Mouse (Mus musculus) CH12.LX (cell line): ENCODE measurements around the gene Synpo2. TPM values are rescaled to one million over a fixed set of nuclear protein-coding genes. Genes with fewer than 3 reads are reported as not detected.

Experiments used
- DNase-seq: peaks from one replicate; pipeline ENCODE4 v3.0.0-alpha.2; 2013; ENCODE audit errors: extremely low read depth
- H3K27ac ChIP-seq: 2 replicates; pipeline ENCODE4 v1.5.1; 2012; ENCODE audit warnings: low read depth, mild to moderate bottlenecking, control low read depth, moderate library complexity; ENCODE audit not compliant: insufficient read depth
- H3K27me3 ChIP-seq: replicated peaks from 2 replicates; pipeline ENCODE3; 2012; ENCODE audit warnings: inconsistent platforms
- H3K36me3 ChIP-seq, 2 experiments: replicated peaks in 1 of 2; 2 replicates each; pipeline versions ENCODE3 to v1.6.1; 2012; ENCODE audit warnings: inconsistent platforms in 1 of 2, low read length in 1 of 2, mild to moderate bottlenecking in 1 of 2, mixed read lengths in 1 of 2, moderate library complexity in 1 of 2; ENCODE audit not compliant: control insufficient read depth in 1 of 2, insufficient read depth in 1 of 2
- H3K4me1 ChIP-seq, 2 experiments: 2 replicates each; pipeline ENCODE4 v1.6.1; 2012; ENCODE audit warnings: inconsistent platforms in 1 of 2, moderate library complexity in 1 of 2; ENCODE audit not compliant: insufficient read depth in 2 of 2, control insufficient read depth in 1 of 2
- H3K4me2 ChIP-seq: 2 replicates; pipeline ENCODE4 v1.6.1; 2012; ENCODE audit warnings: low read depth, mild to moderate bottlenecking, control low read depth; ENCODE audit not compliant: poor library complexity, insufficient read depth, severe bottlenecking
- H3K4me3 ChIP-seq, 3 experiments: fragments of 150-350 bp in 1 of 3; sonication (generic) in 1 of 3; replicated peaks in 1 of 3; 2 replicates each; pipeline versions ENCODE3 to v1.5.1; 2011 to 2012; ENCODE audit warnings: low read depth in 2 of 3, low read length in 2 of 3, mild to moderate bottlenecking in 2 of 3, moderate library complexity in 2 of 3, control low read depth in 1 of 3, improper control_type of control experiment in 1 of 3, inconsistent platforms in 1 of 3, mixed read lengths in 1 of 3; ENCODE audit not compliant: poor library complexity in 1 of 3
- H3K79me2 ChIP-seq: replicated peaks from 2 replicates; pipeline ENCODE4 v1.6.1; 2012; ENCODE audit warnings: mild to moderate bottlenecking, moderate library complexity; ENCODE audit not compliant: control insufficient read depth, poor library complexity, insufficient read depth, severe bottlenecking; ENCODE audit errors: extremely low read depth
- H3K9ac ChIP-seq: 2 replicates; pipeline ENCODE4 v1.6.1; 2012; ENCODE audit warnings: low read depth, mild to moderate bottlenecking, control low read depth, moderate library complexity; ENCODE audit not compliant: insufficient read depth
- H3K9me3 ChIP-seq: replicated peaks from 2 replicates; pipeline ENCODE3; 2012; ENCODE audit warnings: low read length, inconsistent platforms, mixed read lengths
- CHD2 ChIP-seq: IDR thresholded peaks from 2 replicates; pipeline ENCODE4 v1.6.1; 2011; ENCODE audit warnings: low read length, improper control_type of control experiment
- CTCF ChIP-seq, 2 experiments: IDR thresholded peaks in 1 of 2; conservative IDR thresholded peaks in 1 of 2; 2 replicates each; pipeline ENCODE4 v1.5.1; 2011 to 2012; ENCODE audit warnings: low read depth in 2 of 2, low read length in 2 of 2, improper control_type of control experiment in 1 of 2, inconsistent platforms in 1 of 2, mild to moderate bottlenecking in 1 of 2, moderate library complexity in 1 of 2
- E2F4 ChIP-seq: IDR thresholded peaks from 2 replicates; pipeline ENCODE4 v1.6.1; 2011; ENCODE audit warnings: low read depth, low read length, improper control_type of control experiment; ENCODE audit not compliant: insufficient replicate concordance
- ELF1 ChIP-seq: IDR thresholded peaks from 2 replicates; pipeline ENCODE4 v1.6.1; 2014; ENCODE audit warnings: low read depth, mild to moderate bottlenecking, inconsistent platforms, low read length, improper control_type of control experiment
- ETS1 ChIP-seq: conservative IDR thresholded peaks from 2 replicates; pipeline ENCODE4 v1.6.1; 2012; ENCODE audit warnings: low read depth, mild to moderate bottlenecking, inconsistent platforms, low read length, improper control_type of control experiment, moderate library complexity
- HCFC1 ChIP-seq: IDR thresholded peaks from 2 replicates; pipeline ENCODE4 v1.6.1; 2012; ENCODE audit warnings: low read depth, mild to moderate bottlenecking, inconsistent platforms, low read length, improper control_type of control experiment
- IRF4 ChIP-seq: IDR thresholded peaks from 2 replicates; pipeline ENCODE4 v1.6.1; 2014; ENCODE audit warnings: low read depth, mild to moderate bottlenecking, inconsistent platforms, low read length, improper control_type of control experiment
- JUND ChIP-seq: conservative IDR thresholded peaks from 2 replicates; pipeline ENCODE4 v1.6.1; 2011; ENCODE audit warnings: low read depth, low read length, improper control_type of control experiment
- KAT2A ChIP-seq: IDR thresholded peaks from 2 replicates; pipeline ENCODE4 v1.6.1; 2012; ENCODE audit warnings: low read length, improper control_type of control experiment, inconsistent platforms; ENCODE audit not compliant: insufficient replicate concordance
- MEF2A ChIP-seq: IDR thresholded peaks from 2 replicates; pipeline ENCODE4 v1.6.1; 2014; ENCODE audit warnings: low read depth, mild to moderate bottlenecking, inconsistent platforms, low read length, improper control_type of control experiment, borderline replicate concordance
- MYC ChIP-seq: IDR thresholded peaks from 2 replicates; pipeline ENCODE4 v1.6.1; 2011; ENCODE audit warnings: low read depth, mild to moderate bottlenecking, improper control_type of control experiment, low read length
- PAX5 ChIP-seq: IDR thresholded peaks from 2 replicates; pipeline ENCODE4 v1.6.1; 2012; ENCODE audit warnings: low read length, inconsistent platforms, mixed read lengths
- POLR2AphosphoS2 ChIP-seq: IDR thresholded peaks from 2 replicates; pipeline ENCODE4 v1.6.1; 2011; ENCODE audit warnings: low read depth, low read length, improper control_type of control experiment
- RCOR1 ChIP-seq: conservative IDR thresholded peaks from 2 replicates; pipeline ENCODE4 v1.6.1; 2012; ENCODE audit warnings: low read depth, mild to moderate bottlenecking, inconsistent platforms, low read length, improper control_type of control experiment
- SIN3A ChIP-seq: IDR thresholded peaks from 2 replicates; pipeline ENCODE4 v1.6.1; 2012; ENCODE audit warnings: low read length, improper control_type of control experiment, inconsistent platforms
- SMC3 ChIP-seq: IDR thresholded peaks from 2 replicates; pipeline ENCODE4 v1.6.1; 2011; ENCODE audit warnings: low read depth, low read length, improper control_type of control experiment
- TBP ChIP-seq: conservative IDR thresholded peaks from 2 replicates; pipeline ENCODE4 v1.6.1; 2011; ENCODE audit warnings: low read depth, low read length, improper control_type of control experiment
- USF1 ChIP-seq: IDR thresholded peaks from 2 replicates; pipeline ENCODE4 v1.6.1; 2014; ENCODE audit warnings: low read depth, mild to moderate bottlenecking, inconsistent platforms, low read length, improper control_type of control experiment
- ZNF384 ChIP-seq: IDR thresholded peaks from 2 replicates; pipeline ENCODE4 v1.6.1; 2012; ENCODE audit warnings: low read depth, low read length, improper control_type of control experiment, inconsistent platforms
- dilution Hi-C: fragments of 300-500 bp; cut with MboI; formaldehyde crosslinking; loops from 2 replicates; pipeline ENCODE4 v1.14.3; 2020; ENCODE audit warnings: low sequenced_read_pairs; ENCODE audit not compliant: extremely low pct_unique_long_range_greater_than_20kb, extremely low pct_ligation_motif_present
- in situ Hi-C: fragments of 300-500 bp; cut with MboI; formaldehyde crosslinking; loops from 3 replicates; pipeline ENCODE4 v1.14.3; 2019; ENCODE audit warnings: low sequenced_read_pairs, low pct_ligation_motif_present, low pct_unique_long_range_greater_than_20kb, mixed read lengths
- polyA plus RNA-seq: library from polyadenylated mRNA; unstranded; fragments of >175 nt; gene quantifications from 2 replicates; pipeline ENCODE4 v1.2.1, GENCODE M21; 2012; ENCODE audit warnings: low read depth; ENCODE audit not compliant: insufficient read length
- total RNA-seq, 2 experiments: library from RNA; depleted of rRNA; stranded (reverse); fragments of 300-350 nt in 1 of 2; fragments of >200 nt in 1 of 2; gene quantifications; 2 replicates each; pipeline ENCODE4 v1.2.3; 2012 to 2014

Synpo2 gene
- total and polyA plus RNA-seq, 3 experiments, result 0.13 to 1.1 (median 0.13) TPM

GRCm38 (mm10) chr3:123231639-123232038, 4.3 kb downstream of the Synpo2 start:
- peaks cover 3% of the 10 kb centered on the region for H3K9me3 ChIP-seq
- dilution Hi-C loops, result no loop called here
- no peaks in the 10 kb centered on the region for H3K27me3 ChIP-seq
- no peak for TF ChIP-seq JUND
- no peak for TF ChIP-seq TBP
- TF ChIP-seq SIN3A, result no peak
- no peak for TF ChIP-seq SMC3
- no peak for TF ChIP-seq MYC
- no peak for TF ChIP-seq CHD2
- no peak for TF ChIP-seq CTCF (conservative IDR thresholded peaks at IDR 0.05 in 1 of 2, IDR thresholded peaks at IDR 0.05 in 1 of 2; ENCODE audit: low read depth in 2 of 2, low read length in 2 of 2)
- TF ChIP-seq PAX5, result no peak
- no peak overlapping the region for H3K4me3 ChIP-seq
- H3K36me3 ChIP-seq, result no peaks in the 10 kb centered on the region
- in situ Hi-C loops, result loop anchor here (10.0 kb wide), 2 partner anchors 57 to 93 kb away; no protein-coding TSS in a partner anchor
- no peak overlapping the region for H3K9ac ChIP-seq
- H3K79me2 ChIP-seq, result no peaks in the 10 kb centered on the region
- peaks cover 2 to 13% of the 10 kb centered on the region in 2 experiments; a peak in 3 of 4 replicates for H3K4me1 ChIP-seq
- no peak for DNase-seq
- no peak overlapping the region for H3K4me2 ChIP-seq
- H3K27ac ChIP-seq, result no peak overlapping the region

GRCm38 (mm10) chr3:123227276-123227675, 8.7 kb downstream of the Synpo2 start:
- Histone ChIP-seq H3K4me3 (no peak overlapping the region), H3K36me3 (no peaks in the 10 kb centered on the region), H3K27me3 (no peaks in the 10 kb centered on the region), H3K4me2 (no peak overlapping the region), H3K27ac (no peak overlapping the region), H3K79me2 (no peaks in the 10 kb centered on the region), H3K9me3 (peaks cover 3% of the 10 kb centered on the region), H3K9ac (no peak overlapping the region), H3K4me1 (0 out of 4 replicates have a peak, but pooled peaks cover 0 to 3% of the 10 kb centered on the region in 2 experiments)
- no peak for TF ChIP-seq MEF2A
- TF ChIP-seq ZNF384, result no peak
- no peak for TF ChIP-seq HCFC1
- no peak for TF ChIP-seq RCOR1
- no peak for TF ChIP-seq E2F4
- TF ChIP-seq ELF1, result no peak
- no peak for TF ChIP-seq MYC
- TF ChIP-seq USF1, result no peak
- no peak for TF ChIP-seq KAT2A
- no peak for TF ChIP-seq POLR2AphosphoS2
- TF ChIP-seq IRF4, result no peak
- no peak for TF ChIP-seq ETS1
- TF ChIP-seq CTCF (conservative IDR thresholded peaks at IDR 0.05 in 1 of 2, IDR thresholded peaks at IDR 0.05 in 1 of 2; ENCODE audit: low read depth in 2 of 2, low read length in 2 of 2), result no peak
- in situ Hi-C loops (no loop called here), dilution Hi-C loops (no loop called here)
- DNase-seq, result no peak
